Mouse (Mus musculus) lung, postnatal 0 days (tissue): ENCODE results near the gene Clca3a1.

Experiments
- CTCF ChIP-seq: IDR thresholded peaks from 2 replicates; pipeline ENCODE4 v1.5.1; 2016; ENCODE audit warnings: antibody characterized with exemption, mild to moderate bottlenecking
- EP300 ChIP-seq: IDR thresholded peaks from 2 replicates; pipeline ENCODE4 v1.6.1; 2016; ENCODE audit warnings: antibody characterized with exemption, mild to moderate bottlenecking, control low read depth

GRCm38 (mm10) chr3:144714606-144715005, 46.2 kb downstream of the Clca3a1 start:
- TF ChIP-seq EP300 (no peak), CTCF (no peak)
